Mouse (Mus musculus): ENCODE measurements at regions not wholly inside any gene's neighbourhood (a gene's known extent, or its start where the extent isn't known, plus 50 kb on each side); places are given as distances from the start of the nearest gene placed in this dataset.
"Not testable (repeated sequence)": the region's sequence is repeated elsewhere in the genome, so short reads cannot be mapped to it uniquely, and the experiment has no call there.

DNA sequence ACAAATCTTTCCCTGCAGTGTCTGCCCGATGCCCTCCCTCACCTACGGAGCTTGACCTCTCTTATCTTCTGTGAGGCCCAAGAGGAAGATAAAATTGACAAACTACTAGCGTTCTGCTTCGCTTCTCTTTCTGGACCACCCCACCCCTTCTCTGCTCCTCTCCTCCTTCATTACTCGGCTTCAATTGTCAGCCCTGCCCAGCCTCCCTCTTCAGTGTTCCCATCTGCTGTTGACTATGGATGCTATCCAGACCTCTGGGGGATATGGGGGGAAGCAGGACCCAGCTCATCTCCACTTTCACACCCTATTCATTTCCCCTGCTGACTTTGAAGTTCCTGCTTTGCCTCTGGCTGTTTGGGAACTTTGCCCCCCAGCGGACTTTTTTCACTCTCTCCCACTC, 214.5 kb downstream of the Dact1 start:
- no peak for DNase-seq (ENCODE audit: low read depth in 2 of 2, low spot score in 2 of 2)

- DNase-seq (ENCODE audit: low read depth in 2 of 2, low spot score in 2 of 2): no peak
Observed at GRCm38 (mm10) chr12:71525255-71525927, 215.7 kb downstream of the Dact1 start.

DNA sequence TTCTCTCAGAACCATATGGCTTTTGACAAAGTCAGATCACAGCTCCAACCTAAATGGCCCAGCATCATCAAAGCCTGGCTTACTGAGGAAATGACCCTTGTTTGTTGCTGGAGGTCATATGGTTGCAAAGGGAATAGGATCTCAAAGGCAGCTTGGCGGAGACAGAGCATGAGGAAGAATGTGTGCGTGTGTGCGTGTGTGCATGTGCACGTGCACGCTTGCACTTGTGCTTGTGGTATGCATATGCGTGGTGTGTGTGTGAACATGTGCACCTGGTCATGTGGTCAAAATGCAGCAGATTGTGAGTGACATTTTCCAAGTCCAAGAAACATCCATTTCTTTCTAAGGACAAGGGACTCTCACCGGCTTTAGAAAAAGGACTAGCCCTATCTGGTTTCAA, 216.9 kb downstream of the Dact1 start:
- no peak for DNase-seq (ENCODE audit: low read depth in 2 of 2, low spot score in 2 of 2)

- DNase-seq (ENCODE audit: low read depth in 2 of 2, low spot score in 2 of 2): no peak
Observed at GRCm38 (mm10) chr12:71532161-71532560, 222.5 kb downstream of the Dact1 start.

DNA sequence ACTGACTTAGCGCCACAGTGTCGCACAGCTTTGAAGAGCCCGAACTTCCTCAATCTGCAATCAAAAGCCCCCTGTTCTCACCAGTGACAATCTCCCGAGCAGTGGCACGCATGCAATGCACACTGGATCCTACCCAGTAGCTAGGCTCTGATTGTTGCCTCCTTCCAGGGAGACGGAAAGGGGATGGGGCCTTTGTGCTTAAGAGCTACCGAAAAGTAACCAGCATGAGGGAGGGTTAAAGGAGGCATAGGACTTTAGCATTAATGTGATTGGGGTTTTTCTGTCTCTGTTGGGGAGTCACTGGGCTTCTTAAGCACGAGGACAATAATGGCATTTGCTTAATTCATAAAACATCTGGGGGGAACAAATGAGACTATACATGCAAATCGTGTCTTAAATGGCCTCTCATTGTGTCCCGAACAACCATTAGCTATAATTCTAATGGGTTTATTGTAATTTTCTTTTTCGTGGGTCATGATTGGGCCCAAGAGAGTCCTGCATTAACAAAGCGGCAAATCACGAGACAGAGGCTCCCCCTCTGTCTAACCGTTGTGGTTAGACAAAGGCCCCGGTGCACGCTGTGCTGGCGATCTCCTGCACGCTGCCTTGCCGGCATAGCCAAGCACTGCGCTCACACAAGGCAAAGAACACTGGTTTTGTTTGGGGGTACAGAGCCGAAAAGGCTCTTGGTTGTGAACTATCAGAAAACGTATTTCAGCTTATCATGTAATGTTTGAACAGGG, 223.2 kb downstream of the Dact1 start:
- DNase-seq (ENCODE audit: low read depth in 2 of 2, low spot score in 2 of 2): no peak

DNA sequence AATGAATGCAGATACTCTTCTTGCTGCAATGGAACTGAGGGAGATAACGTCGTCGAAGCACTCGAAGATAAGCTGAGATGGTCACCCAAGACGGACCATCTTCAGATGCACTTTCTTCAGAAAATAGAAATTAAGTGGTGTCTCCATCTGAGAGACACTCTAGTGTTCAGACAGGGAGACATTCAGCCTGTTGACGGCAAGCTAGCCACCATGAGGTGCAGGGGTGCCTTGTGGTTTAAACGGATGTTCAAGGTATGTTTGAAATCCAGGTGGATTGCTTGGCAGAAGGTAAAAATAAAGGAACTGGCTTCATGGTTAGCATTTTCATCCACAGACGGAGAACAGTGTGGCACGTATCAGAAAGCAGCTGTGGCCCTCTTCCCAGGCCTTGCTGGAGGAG, 224.0 kb downstream of the Dact1 start:
- DNase-seq (ENCODE audit: low read depth in 2 of 2, low spot score in 2 of 2): no peak

- DNase-seq (ENCODE audit: low read depth in 2 of 2, low spot score in 2 of 2): no peak
Observed at GRCm38 (mm10) chr12:71534199-71534598, 224.5 kb downstream of the Dact1 start.

- no peak for DNase-seq (ENCODE audit: low read depth in 2 of 2, low spot score in 2 of 2)
Observed at GRCm38 (mm10) chr12:71535251-71535650, 225.6 kb downstream of the Dact1 start.

- not testable (repeated sequence) for DNase-seq (ENCODE audit: low read depth in 2 of 2, low spot score in 2 of 2)
Observed at GRCm38 (mm10) chr12:71535831-71536230, 226.1 kb downstream of the Dact1 start.

- DNase-seq (ENCODE audit: low read depth in 2 of 2, low spot score in 2 of 2): no peak
Observed at GRCm38 (mm10) chr12:71538691-71539090, 229.0 kb downstream of the Dact1 start.

DNA sequence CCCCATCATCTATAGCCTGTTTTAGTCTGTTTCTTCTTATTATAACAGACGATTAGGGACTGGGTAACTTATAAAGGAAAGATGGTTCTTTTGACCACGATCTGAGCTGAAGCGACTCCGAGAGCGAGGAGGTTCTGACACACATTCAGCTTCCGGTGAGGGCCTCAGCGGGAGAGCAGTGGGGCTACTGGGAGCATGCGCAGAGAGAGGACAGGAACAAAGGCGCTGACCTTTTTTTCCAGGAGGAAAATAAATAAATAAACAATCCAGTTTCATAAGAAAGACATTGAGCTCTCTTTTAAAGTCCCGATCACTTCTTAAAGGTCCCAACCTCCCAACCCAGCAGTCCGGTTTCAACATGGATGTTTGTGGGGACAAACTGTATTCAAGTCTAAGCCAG, 230.6 kb downstream of the Dact1 start:
- DNase-seq (ENCODE audit: low read depth in 2 of 2, low spot score in 2 of 2): no peak

GRCm38 (mm10) chr12:71541961-71542360, 232.3 kb downstream of the Dact1 start:
- DNase-seq (ENCODE audit: low read depth in 2 of 2, low spot score in 2 of 2): no peak

DNA sequence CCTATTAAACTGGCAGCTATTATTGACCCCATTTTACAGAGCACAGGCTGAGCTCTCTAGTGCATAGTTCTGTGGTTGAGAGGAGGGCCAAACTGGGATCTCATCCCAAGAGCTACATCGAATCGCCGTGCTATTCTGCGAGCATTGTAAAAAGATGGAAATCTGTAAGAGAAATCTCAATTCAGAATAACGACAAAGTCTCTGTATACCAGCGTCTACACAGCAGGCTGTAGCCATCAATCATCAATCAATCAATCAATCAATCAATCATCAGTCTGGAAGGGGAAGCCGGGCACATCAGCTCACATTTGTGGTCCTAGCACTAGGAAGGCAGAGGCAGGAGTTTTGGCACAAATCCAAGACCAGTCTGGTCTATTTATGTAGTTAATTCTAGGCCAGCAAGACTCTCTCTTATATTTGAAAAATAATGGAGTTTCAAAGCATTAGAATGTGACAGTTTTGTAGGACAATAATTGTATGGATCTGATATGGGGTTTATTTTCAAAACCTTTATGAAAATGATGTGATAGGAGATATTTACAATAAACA, 234.0 kb downstream of the Dact1 start:
- DNase-seq (ENCODE audit: low read depth in 2 of 2, low spot score in 2 of 2): no peak

DNA sequence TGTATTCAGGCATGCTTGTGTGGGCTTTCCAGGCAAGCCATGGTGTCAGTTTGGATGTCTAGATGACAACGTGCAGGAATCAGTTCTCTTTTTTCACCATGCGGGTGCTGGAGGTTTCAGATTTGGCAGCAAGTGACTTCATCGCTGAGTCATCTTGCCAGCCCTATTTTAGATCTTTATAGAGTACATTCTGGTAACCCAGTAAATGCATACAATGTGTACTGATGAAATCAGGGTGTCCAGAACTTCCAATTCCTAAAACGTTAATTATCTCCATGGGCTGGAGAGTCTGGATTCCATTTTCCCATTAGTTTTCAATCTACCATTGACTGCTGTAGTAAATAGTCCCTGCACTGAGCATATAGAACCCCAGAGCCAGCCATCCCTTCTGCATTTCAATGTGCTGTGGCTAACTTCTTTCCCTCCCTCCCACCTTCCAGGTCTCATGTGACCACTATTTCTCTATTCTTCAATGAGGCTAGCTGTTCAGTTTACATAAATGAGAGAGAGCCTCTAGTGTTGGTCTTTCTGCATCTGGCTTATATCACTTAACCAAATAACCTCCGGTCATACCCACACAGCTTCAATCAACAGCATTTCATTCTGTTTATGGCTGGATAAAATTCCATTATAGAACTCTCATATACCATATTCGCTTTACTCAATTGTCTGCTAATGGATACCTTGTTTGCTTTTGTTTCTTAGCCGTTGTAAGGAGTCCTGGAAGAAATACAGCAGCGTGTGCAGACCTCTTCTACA, 234.9 kb downstream of the Dact1 start:
- DNase-seq (ENCODE audit: low read depth in 2 of 2, low spot score in 2 of 2): no peak

GRCm38 (mm10) chr12:71546523-71547265, 237.0 kb downstream of the Dact1 start:
- DNase-seq (ENCODE audit: low read depth in 2 of 2, low spot score in 2 of 2): no peak

DNA sequence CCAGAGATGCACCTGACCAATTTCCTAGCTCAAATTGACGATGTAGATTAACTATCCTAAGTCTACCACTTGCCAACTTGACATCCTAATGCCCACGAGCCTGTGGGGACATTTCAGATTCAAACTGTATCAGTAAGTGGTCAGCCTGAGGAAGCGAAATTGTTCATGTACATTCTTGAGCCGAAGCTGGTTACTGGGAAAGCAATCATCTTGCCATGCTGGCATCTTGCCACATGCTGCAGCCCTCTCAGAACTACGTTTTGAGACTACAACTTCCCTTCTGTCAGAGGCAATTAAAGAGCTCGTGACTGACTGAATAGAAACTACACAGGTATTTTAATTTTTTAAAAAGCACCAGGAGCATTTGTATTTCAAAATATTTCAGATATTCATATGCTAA, 239.7 kb downstream of the Dact1 start:
- DNase-seq (ENCODE audit: low read depth in 2 of 2, low spot score in 2 of 2): no peak

DNA sequence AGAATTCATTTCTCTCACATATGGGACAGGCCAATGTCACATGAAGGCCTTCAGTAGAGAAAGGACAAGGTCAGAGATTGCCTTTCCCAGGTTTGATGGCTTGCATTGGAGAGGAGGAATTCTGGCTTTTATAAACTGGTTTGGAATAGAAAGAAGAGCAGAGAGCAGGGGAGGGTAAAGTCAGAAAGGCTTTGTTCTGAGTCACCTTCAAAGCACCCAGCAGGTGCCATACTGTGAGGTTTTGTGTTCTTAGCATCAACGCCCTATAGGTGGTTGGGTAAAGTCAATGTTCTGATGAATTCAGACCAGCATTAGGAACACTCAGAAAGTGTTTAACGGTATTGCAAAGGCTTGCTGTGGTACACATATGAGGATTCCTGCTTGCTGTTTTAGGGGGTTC, 244.5 kb downstream of the Dact1 start:
- no peak for DNase-seq (ENCODE audit: low read depth in 2 of 2, low spot score in 2 of 2)

- no peak for DNase-seq (ENCODE audit: low read depth in 2 of 2, low spot score in 2 of 2)
Observed at GRCm38 (mm10) chr12:71561259-71561658, 251.6 kb downstream of the Dact1 start.

- DNase-seq (ENCODE audit: low read depth in 2 of 2, low spot score in 2 of 2): no peak
Observed at GRCm38 (mm10) chr12:71561918-71562572, 252.4 kb downstream of the Dact1 start.

DNA sequence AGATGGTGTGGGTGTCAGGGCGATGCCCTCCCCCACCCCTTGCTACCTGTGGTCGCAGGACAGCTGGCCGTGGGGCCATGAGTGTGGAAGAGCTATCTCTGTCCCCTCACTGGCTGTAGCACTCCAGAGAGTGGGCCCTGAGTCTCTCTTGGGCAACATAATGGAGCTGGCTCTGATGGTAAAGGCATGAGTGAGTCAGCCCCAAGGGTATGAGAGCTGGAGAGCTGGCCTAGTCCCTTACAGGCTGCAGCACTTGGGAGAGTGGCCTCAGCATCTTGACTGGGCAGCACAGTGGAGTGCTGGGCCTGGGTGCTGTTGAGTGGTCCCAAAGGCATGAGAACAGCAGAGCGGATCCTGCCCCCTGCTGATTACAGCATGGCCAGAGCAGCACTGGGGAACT, 253.5 kb downstream of the Dact1 start:
- DNase-seq (ENCODE audit: low read depth in 2 of 2, low spot score in 2 of 2): no peak

DNA sequence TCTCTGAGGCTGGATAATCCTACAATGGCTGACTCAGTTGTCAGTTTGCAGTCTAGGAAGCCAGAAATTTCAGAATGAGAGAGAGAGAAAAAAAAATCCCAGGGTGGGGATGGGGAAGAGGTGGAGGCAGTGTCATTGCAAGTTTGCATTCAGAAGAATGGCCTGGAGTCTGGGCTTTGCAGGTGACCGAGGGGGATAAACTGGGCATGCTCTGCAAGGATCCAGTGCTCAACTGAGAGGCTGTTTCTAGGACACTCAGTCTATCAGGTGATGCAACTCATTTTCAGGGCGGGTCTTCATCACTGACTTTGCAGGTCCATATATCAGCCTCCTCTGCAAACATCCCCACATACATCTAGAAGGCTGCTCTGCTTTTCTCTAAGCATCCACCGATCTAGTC, 256.7 kb downstream of the Dact1 start:
- no peak for DNase-seq (ENCODE audit: low read depth in 2 of 2, low spot score in 2 of 2)
